Mouse (Mus musculus) stomach, postnatal 0 days (tissue): ENCODE data around the gene Gm10340. TPM values are rescaled to one million over a fixed set of nuclear protein-coding genes. Genes with fewer than 3 reads are reported as not detected.
"Not testable (repeated sequence)": the region's sequence is repeated elsewhere in the genome, so short reads cannot be mapped to it uniquely, and the experiment has no call there.

Experiments used
- ATAC-seq: fragments of 200-750 bp; cut with Nextera tagmentation; 2 replicates; pipeline ENCODE4 v1.8.0; 2017; ENCODE audit not compliant: low FRiP score, low TSS enrichment
- DNase-seq: peaks from one replicate; pipeline ENCODE4 v3.0.0-alpha.2; 2016; ENCODE audit warnings: low spot score
- H3K27ac ChIP-seq: fragments of 300-500 bp; sonication (generic); replicated peaks from 2 replicates; pipeline ENCODE4 v1.5.1; 2014; ENCODE audit warnings: mild to moderate bottlenecking, control low read depth
- H3K27me3 ChIP-seq: fragments of 300-500 bp; sonication (generic); 2 replicates; pipeline ENCODE4 v1.6.1; 2014; ENCODE audit warnings: low read length; ENCODE audit not compliant: control insufficient read depth, insufficient read depth
- H3K36me3 ChIP-seq: fragments of 300-500 bp; sonication (generic); 2 replicates; pipeline ENCODE4 v1.6.1; 2014; ENCODE audit warnings: low read length, mixed read lengths; ENCODE audit not compliant: control insufficient read depth, insufficient read depth
- H3K4me1 ChIP-seq: fragments of 300-500 bp; sonication (generic); replicated peaks from 2 replicates; pipeline ENCODE4 v1.6.1; 2014; ENCODE audit warnings: antibody characterized with exemption; ENCODE audit not compliant: control insufficient read depth, insufficient read depth
- H3K4me2 ChIP-seq: fragments of 300-500 bp; sonication (generic); replicated peaks from 2 replicates; pipeline ENCODE4 v1.6.1; 2014; ENCODE audit warnings: low read depth, mild to moderate bottlenecking, control low read depth, moderate library complexity
- H3K4me3 ChIP-seq: fragments of 300-500 bp; sonication (generic); 2 replicates; pipeline ENCODE4 v1.5.1; 2014; ENCODE audit warnings: low read depth, low read length, control low read depth
- H3K9ac ChIP-seq: fragments of 300-500 bp; sonication (generic); 2 replicates; pipeline ENCODE4 v1.6.1; 2014; ENCODE audit warnings: mild to moderate bottlenecking, low read length, control low read depth, mixed read lengths
- H3K9me3 ChIP-seq: fragments of 300-500 bp; sonication (generic); 2 replicates; pipeline ENCODE4 v1.6.1; 2016; ENCODE audit warnings: low read length; ENCODE audit not compliant: control insufficient read depth
- WGBS: fragments of 180-500 bp; shearing (Covaris S2); extraction: QIAGEN DNeasy Blood & Tissue Kit; methylation state at CpG from one replicate; pipeline ENCODE4 v1.1.7; 2014; 5-methylcytosine and 5-hydroxymethylcytosine counted together
- polyA plus RNA-seq: library from polyadenylated mRNA; unstranded; fragments of >200 nt; fragmentation: Nextera tagmentation; extraction: Ambion mirVana; gene quantifications from 2 replicates; pipeline ENCODE4 v1.2.1, GENCODE M21; 2015

Gm10340 gene
- polyA plus RNA-seq = not detected in 2 replicates

DNA sequence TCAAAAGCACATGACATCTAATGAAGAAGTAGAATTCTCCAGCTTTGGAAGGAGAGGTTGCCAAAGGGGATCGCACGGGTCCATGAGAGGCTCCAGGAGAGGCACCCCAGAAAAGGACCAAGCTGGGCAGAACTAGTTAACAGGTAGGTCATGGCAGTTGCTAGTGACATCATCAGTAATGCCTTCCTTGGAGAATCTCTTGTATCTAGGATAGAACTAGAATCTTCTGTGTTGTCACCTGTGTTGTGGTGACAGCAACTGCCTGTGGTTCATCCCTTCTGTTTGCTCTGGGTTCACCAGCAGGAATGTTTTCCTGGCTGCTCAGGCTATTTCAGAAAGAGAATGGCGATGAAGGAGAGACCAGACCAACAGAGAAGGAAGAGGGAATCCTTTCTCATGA lies at the start of gene Gm10340:
Gm10340 (plus strand) TSS at position 301 of the 400 bp plus-strand sequence.
- H3K4me3 ChIP-seq, H3K36me3 ChIP-seq, H3K4me1 ChIP-seq, H3K27me3 ChIP-seq, DNase-seq, H3K9me3 ChIP-seq, H3K9ac ChIP-seq, H3K27ac ChIP-seq, H3K4me2 ChIP-seq, ATAC-seq: not testable (repeated sequence)
- 89% methylated on average over 2 of the region's 3 CpGs for WGBS

- H3K27ac ChIP-seq, H3K9me3 ChIP-seq, DNase-seq, H3K4me2 ChIP-seq, H3K36me3 ChIP-seq, ATAC-seq, H3K4me3 ChIP-seq, H3K27me3 ChIP-seq, H3K4me1 ChIP-seq, H3K9ac ChIP-seq: not testable (repeated sequence)
- WGBS = 90% methylated on average over 12 of the region's 25 CpGs
Observed at GRCm38 (mm10) chr14:3116051-3116450, 17.7 kb upstream of the Gm10340 start.

DNA sequence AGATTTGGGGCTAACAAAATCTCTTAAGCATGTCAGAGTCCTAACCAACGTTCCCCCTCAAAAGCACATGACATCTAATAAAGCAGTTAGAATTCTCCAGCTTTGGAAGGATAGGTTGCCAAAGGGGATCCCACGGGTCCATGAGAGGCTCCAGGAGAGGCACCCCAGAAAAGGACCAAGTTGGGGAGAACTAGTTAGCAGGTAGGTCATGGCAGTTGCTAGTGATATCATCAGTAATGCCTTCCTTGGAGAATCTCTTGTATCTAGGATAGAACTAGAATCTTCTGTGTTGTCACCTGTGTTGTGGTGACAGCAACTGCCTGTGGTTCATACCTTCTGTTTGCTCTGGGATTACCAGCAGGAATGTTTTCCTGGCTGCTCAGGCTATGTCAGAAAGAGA lies 54.2 kb downstream of the Gm10340 start, which contains the start of gene Gm5795:
Gm5795 (plus strand) TSS at position 301 of the 400 bp plus-strand sequence.
- no CpG with 5 or more reads among the region's 2 CpGs for WGBS
- not testable (repeated sequence) for H3K4me3 ChIP-seq, H3K9ac ChIP-seq, H3K27ac ChIP-seq, H3K4me2 ChIP-seq, DNase-seq, H3K27me3 ChIP-seq, ATAC-seq, H3K36me3 ChIP-seq, H3K9me3 ChIP-seq, H3K4me1 ChIP-seq

Other genes starting within 250 kb of the Gm10340 start
- not detected in 2 replicates for gene Gm2888, start 104.0 kb upstream of the Gm10340 start, polyA plus RNA-seq
- gene Gm2897, start 84.7 kb upstream of the Gm10340 start, polyA plus RNA-seq = 0.51 and 0.58 TPM in 2 replicates
- 0.13 TPM in 1 of 2 replicates, not detected in the other for gene Gm5795, start 54.3 kb downstream of the Gm10340 start, polyA plus RNA-seq
- 1.9 and 2.3 TPM in 2 replicates for gene D830030K20Rik, start 74.5 kb downstream of the Gm10340 start, polyA plus RNA-seq
- not detected in 2 replicates for gene Gm2956, start 198.6 kb downstream of the Gm10340 start, polyA plus RNA-seq